Mouse (Mus musculus) liver, embryonic 15.5 days (tissue): ENCODE measurements around the gene 4930470P17Rik. TPM values are rescaled to one million over a fixed set of nuclear protein-coding genes. Genes with fewer than 3 reads are reported as not detected.
"Not testable (repeated sequence)": the region's sequence is repeated elsewhere in the genome, so short reads cannot be mapped to it uniquely, and the experiment has no call there.

ENCODE experiments used
- ATAC-seq: fragments of 200-750 bp; cut with Nextera tagmentation; 2 replicates; pipeline ENCODE4 v1.8.0; 2017; ENCODE audit warnings: moderate number of reproducible peaks, mild to moderate bottlenecking, moderate library complexity; ENCODE audit not compliant: insufficient read depth
- H3K27ac ChIP-seq: fragments of 300-500 bp; sonication (generic); replicated peaks from 2 replicates; pipeline ENCODE4 v1.5.1; 2015; ENCODE audit warnings: mild to moderate bottlenecking, inconsistent platforms
- H3K27me3 ChIP-seq: fragments of 300-500 bp; sonication (generic); 2 replicates; pipeline ENCODE4 v1.6.1; 2015; ENCODE audit warnings: mild to moderate bottlenecking, inconsistent platforms
- H3K36me3 ChIP-seq: fragments of 300-500 bp; sonication (generic); replicated peaks from 2 replicates; pipeline ENCODE4 v1.6.1; 2015; ENCODE audit warnings: moderate library complexity, mild to moderate bottlenecking, inconsistent platforms
- H3K4me1 ChIP-seq: fragments of 300-500 bp; sonication (generic); replicated peaks from 2 replicates; pipeline ENCODE4 v1.6.1; 2015; ENCODE audit warnings: inconsistent platforms
- H3K4me2 ChIP-seq: fragments of 300-500 bp; sonication (generic); 2 replicates; pipeline ENCODE4 v1.6.1; 2015; ENCODE audit warnings: moderate library complexity, mild to moderate bottlenecking, inconsistent platforms
- H3K4me3 ChIP-seq: fragments of 300-500 bp; sonication (generic); replicated peaks from 2 replicates; pipeline ENCODE4 v1.5.1; 2015; ENCODE audit warnings: mild to moderate bottlenecking, inconsistent platforms
- H3K9ac ChIP-seq: fragments of 300-500 bp; sonication (generic); 2 replicates; pipeline ENCODE4 v1.6.1; 2015; ENCODE audit warnings: moderate library complexity, mild to moderate bottlenecking, inconsistent platforms
- H3K9me3 ChIP-seq: fragments of 300-500 bp; sonication (generic); replicated peaks from 2 replicates; pipeline ENCODE4 v1.6.1; 2016; ENCODE audit warnings: inconsistent platforms
- WGBS: fragments of 180-500 bp; shearing (Covaris S2); methylation state at CpG from one replicate; pipeline ENCODE4 v1.1.7; 2015; ENCODE audit warnings: mixed read lengths; ENCODE audit not compliant: insufficient replicate concordance; 5-methylcytosine and 5-hydroxymethylcytosine counted together
- polyA plus RNA-seq: library from polyadenylated mRNA; unstranded; fragments of >200 nt; fragmentation: Nextera tagmentation; extraction: Ambion mirVana; gene quantifications from 2 replicates; pipeline ENCODE4 v1.2.1, GENCODE M21; 2015

The 4930470P17Rik gene
- polyA plus RNA-seq, 1 experiment from 2014 or later = not detected

DNA sequence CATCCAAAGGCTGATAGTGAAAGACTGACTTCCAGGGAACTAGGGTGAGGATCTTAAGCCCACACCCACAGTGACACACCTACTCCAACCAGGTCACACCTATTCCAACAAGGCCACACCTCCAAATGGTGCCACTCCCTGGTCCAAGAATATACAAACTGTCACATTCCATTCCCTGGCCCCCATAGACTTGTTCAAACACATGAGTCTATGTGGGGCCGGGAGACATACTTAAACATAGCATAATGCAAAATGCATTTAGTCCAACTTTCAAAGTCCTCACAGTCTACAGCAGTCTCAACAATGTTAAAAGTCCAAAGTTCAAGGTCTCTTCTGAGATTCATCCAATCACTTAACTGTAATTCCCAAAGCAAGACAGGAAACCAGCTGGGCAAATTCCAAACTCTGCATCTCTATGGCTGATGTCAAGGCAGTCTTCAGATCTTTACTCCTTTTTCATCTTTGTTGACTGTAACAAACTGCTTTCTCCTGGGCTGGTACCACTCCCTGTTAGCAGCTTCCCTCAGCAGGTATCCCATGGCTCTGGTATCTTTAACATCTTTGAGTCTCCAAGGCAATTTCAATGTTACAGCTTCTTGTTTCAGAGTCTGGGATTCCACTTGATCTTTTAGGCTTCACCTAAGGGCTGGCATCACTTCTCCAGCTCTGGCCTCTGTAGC lies 22.5 kb upstream of the 4930470P17Rik start:
- H3K4me1 ChIP-seq, H3K27me3 ChIP-seq, H3K27ac ChIP-seq, H3K4me2 ChIP-seq, H3K9ac ChIP-seq, H3K9me3 ChIP-seq, H3K4me3 ChIP-seq, ATAC-seq, H3K36me3 ChIP-seq: not testable (repeated sequence)
- 71% methylated on average over 1 of the region's 1 CpGs for WGBS

DNA sequence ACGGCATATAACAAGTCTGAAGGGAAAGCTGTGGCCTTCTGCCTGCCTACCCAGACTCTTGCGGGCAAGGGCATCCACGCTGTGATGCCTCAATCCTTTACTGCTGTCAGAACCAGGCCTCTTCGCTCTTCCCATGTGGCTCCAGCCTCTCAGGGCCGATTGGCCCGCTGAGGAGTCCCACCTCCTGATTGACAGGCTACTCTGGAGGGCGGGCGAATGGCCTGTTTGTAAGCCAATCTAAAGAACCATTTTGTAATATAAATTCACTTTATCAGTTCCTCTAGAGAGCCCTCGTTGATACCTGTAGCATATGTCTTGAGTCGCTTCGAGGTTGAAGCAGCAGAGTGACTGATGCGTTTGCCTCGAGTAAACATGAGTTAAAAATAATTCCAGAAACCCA lies 21.2 kb upstream of the 4930470P17Rik start:
- Histone ChIP-seq H3K9me3 (no peaks in the 10 kb centered on the region; the same call in 1 of the 2 replicates), H3K36me3 (no peaks in the 10 kb centered on the region), H3K4me3 (no peak overlapping the region), H3K27me3 (no peaks in the 10 kb centered on the region), H3K4me1 (no peaks in the 10 kb centered on the region), H3K4me2 (no peak overlapping the region), H3K9ac (no peak overlapping the region), H3K27ac (no peak overlapping the region)
- ATAC-seq = no peak
- 72% methylated on average over 13 of the region's 13 CpGs for WGBS

DNA sequence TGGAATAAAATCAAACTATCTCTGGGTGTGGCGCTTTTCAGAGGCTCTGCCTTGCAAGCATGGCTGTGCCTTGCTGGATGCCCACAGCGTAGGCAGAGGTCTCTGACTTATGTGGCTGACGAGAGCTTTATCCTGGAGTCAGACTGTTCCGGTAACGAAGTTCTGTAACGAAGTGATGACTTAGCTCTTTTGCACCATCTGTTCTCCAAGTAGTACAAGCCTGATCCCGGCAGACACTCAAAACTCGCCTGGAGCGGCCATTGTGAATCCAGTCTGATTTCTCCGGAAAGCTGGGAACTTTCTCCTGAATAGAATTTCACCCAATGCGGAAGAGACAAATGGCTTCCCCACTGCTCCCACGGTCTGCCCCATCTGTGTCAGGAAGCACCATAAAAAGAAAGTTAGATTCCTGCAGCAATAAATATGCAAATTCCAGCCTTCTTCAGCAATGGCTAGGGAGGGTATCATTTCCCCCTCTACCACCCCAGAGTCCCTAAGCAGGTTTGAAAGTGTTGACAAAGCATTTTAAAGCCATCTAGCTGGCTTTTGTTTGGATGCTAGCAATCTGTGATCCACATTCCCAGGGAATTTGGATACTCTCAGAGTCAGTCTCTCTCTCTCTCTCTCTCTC lies 17.2 kb upstream of the 4930470P17Rik start:
- Histone ChIP-seq H3K9me3 (0 out of 2 replicates have a peak, but pooled peaks cover under 1% of the 10 kb centered on the region), H3K27me3 (no peaks in the 10 kb centered on the region), H3K4me3 (no peak overlapping the region), H3K4me2 (no peak overlapping the region), H3K36me3 (no peaks in the 10 kb centered on the region), H3K9ac (no peak overlapping the region), H3K4me1 (no peaks in the 10 kb centered on the region), H3K27ac (no peak overlapping the region)
- no peak for ATAC-seq
- 63% methylated on average over 12 of the region's 12 CpGs for WGBS

DNA sequence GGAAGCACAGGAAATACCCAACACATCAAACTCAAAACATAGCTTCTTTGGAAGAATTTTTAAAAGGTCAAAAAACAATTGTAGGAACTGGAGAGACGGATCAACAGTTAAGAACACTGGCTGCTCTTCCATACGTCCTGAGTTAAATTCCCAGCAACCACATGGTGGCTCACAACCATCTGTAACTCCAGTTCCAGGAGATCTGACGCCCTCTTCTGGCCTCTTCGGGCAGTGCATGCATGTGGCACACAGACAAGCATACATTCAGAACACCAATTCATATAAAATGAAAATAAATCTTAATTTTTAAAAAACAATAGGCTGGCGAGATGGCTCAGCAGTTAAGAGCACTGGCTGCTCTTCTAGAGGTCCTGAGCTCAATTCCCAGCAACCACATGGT lies 10.0 kb upstream of the 4930470P17Rik start:
- not testable (repeated sequence) for H3K27ac ChIP-seq, ATAC-seq, H3K9ac ChIP-seq, H3K27me3 ChIP-seq, H3K36me3 ChIP-seq, H3K4me3 ChIP-seq, H3K4me1 ChIP-seq, H3K9me3 ChIP-seq, H3K4me2 ChIP-seq
- 54% methylated on average over 5 of the region's 5 CpGs for WGBS

DNA sequence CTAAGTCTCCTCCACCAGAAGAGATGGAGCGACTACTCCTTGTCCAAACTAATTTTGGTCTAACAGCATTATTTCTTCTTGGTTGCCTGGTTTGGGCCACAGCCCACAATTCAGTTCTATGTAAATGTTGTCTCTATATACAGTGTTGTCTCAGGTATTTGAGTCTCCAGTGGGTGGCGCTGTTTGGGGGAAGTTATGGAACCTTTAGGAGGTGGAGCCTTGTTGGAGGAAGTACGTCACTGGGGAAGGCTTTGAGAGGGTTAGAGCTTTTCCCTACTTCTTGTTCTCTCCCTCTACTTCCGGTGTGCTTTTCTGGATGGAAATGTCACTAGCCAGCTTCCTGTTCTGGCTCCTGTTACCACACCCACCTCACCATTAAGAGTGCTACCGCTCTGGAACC lies 646 bp downstream of the 4930470P17Rik start:
- no peak overlapping the region for H3K4me2 ChIP-seq

DNA sequence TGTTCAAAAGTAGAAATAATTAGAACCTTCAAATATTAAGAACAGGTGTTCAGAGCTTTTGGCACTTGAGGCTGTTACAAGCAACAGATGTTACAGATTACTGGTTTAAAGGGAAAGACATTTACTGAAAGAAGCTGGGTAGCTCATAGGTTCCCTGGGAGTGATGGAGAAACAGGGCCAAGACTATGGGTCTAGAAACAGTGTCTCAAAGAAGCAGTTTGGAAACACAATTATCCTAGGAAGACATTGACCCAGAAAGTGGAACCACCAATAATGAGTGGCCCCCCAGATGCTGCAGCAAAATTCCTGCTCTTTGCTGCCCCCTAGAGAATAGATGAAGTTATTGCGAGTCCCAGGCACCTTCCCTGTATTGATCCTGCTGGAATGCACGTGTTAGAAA lies 4.2 kb downstream of the 4930470P17Rik start:
- Histone ChIP-seq H3K9ac (no peak overlapping the region), H3K27me3 (no peaks in the 10 kb centered on the region), H3K4me2 (no peak overlapping the region), H3K4me3 (no peak overlapping the region), H3K9me3 (0 out of 2 replicates have a peak, but pooled peaks cover 6% of the 10 kb centered on the region), H3K36me3 (no peaks in the 10 kb centered on the region), H3K27ac (no peak overlapping the region), H3K4me1 (no peaks in the 10 kb centered on the region)
- ATAC-seq = no peak
- WGBS = 8% methylated on average over 2 of the region's 2 CpGs

More for the DNA sequence above, 646 bp downstream of the 4930470P17Rik start:
- no peak overlapping the region for H3K27ac ChIP-seq
- no peaks in the 10 kb centered on the region; the same call in 1 of the 2 replicates for H3K9me3 ChIP-seq
- no peak for ATAC-seq
- 60% methylated on average over 5 of the region's 5 CpGs for WGBS
- no peak overlapping the region for H3K4me3 ChIP-seq
- H3K9ac ChIP-seq = no peak overlapping the region
- no peaks in the 10 kb centered on the region for H3K27me3 ChIP-seq
- no peaks in the 10 kb centered on the region for H3K4me1 ChIP-seq
- H3K36me3 ChIP-seq = no peaks in the 10 kb centered on the region

DNA sequence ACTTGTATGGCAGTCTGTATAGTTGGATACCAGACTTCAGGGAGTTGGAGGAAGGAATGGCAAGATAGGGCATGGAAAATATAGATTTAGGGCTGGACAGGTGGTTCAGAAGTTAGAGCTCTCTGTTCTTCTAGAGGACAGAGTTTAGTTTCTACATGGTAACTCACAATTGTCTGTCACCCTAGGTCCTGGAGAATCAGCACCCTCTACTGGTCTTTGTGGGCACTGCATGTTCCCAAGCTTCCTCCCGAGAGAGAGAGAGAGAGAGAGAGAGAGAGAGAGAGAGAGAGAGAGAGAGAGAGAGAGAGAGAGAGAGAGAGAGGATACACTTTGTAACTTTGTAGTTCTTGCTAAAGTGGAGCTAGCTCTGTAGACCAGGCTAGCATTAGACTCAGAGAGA lies 5.1 kb downstream of the 4930470P17Rik start:
- H3K4me1 ChIP-seq = no peaks in the 10 kb centered on the region
- no peaks in the 10 kb centered on the region for H3K36me3 ChIP-seq
- H3K27ac ChIP-seq = no peak overlapping the region
- no peak overlapping the region for H3K4me2 ChIP-seq
- H3K27me3 ChIP-seq = no peaks in the 10 kb centered on the region
- WGBS = 0% methylated on average over 1 of the region's 1 CpGs
- H3K4me3 ChIP-seq = no peak overlapping the region
- H3K9me3 ChIP-seq = 0 out of 2 replicates have a peak, but pooled peaks cover 6% of the 10 kb centered on the region
- H3K9ac ChIP-seq = no peak overlapping the region
- no peak for ATAC-seq

DNA sequence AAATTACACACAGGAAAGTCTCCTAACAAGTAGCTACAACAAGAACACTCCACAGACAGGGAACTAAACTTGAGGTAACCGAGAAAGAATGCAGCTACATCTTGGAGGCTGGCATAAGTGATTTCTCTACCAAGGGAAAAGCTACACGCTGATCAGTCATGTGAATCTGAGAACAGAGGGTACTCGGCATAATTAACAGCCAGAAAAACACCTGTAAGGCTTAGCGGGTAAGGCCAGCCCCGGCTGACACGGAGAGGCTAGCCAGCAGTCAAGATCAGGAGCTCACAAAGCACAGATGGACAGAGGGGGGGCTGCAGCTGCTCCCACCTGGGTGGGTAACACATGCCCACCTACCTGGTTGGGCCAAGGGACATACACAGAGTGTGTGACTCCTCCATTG lies 9.7 kb downstream of the 4930470P17Rik start:
- no peak for ATAC-seq
- H3K9ac ChIP-seq = no peak overlapping the region
- no peaks in the 10 kb centered on the region for H3K27me3 ChIP-seq
- 66% methylated on average over 6 of the region's 6 CpGs for WGBS
- no peaks in the 10 kb centered on the region for H3K36me3 ChIP-seq
- H3K27ac ChIP-seq = no peak overlapping the region
- no peaks in the 10 kb centered on the region for H3K4me1 ChIP-seq
- no peak overlapping the region for H3K4me2 ChIP-seq
- no peak overlapping the region for H3K4me3 ChIP-seq
- H3K9me3 ChIP-seq = 0 out of 2 replicates have a peak, but pooled peaks cover 6% of the 10 kb centered on the region

DNA sequence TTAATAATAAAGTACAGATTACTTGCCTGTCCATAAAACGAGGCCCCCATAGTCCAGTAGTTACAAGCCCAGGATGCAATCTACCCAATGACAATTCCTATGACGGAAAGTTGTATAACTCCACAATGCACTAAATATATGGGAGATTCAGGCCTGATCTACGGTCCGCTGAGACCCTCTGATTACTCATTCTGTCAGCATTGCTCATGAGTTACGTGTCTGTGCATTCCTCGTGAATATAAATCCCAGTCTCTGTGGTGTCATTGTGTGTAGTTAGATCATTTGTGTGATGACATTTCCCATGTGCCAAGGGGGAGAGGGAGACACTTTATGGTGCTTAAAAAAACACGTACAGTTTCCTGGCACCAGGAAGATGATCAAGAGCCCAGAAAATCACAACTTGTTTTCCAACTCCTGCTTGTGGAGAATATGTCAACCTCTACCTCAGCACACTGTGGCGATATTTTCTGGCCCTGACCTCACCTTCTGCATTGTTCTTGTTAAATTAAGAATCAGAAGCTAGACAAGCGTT lies 13.4 kb downstream of the 4930470P17Rik start:
- Histone ChIP-seq H3K4me2 (no peak overlapping the region), H3K9me3 (no peaks in the 10 kb centered on the region), H3K36me3 (no peaks in the 10 kb centered on the region), H3K4me1 (no peaks in the 10 kb centered on the region), H3K27me3 (no peaks in the 10 kb centered on the region), H3K9ac (no peak overlapping the region), H3K27ac (no peak overlapping the region), H3K4me3 (no peak overlapping the region)
- no peak for ATAC-seq
- 69% methylated on average over 9 of the region's 9 CpGs for WGBS

DNA sequence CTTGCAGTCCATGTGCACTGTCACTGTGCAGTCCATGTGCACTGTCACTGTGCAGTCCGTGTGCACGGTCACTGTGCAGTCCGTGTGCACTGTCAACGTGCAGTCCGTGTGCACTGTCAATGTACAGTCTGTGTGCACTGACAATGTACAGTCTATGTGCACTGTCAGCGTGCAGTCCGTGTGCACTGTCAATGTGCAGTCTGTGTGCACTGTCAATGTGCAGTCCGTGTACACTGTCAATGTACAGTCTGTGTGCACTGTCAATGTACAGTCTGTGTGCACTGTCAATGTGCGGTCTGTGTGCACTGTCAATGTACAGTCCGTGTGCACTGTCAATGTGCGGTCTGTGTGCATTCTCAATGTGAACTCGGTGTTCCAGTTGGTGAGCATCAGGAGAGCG lies 17.1 kb downstream of the 4930470P17Rik start:
- no peaks in the 10 kb centered on the region; the same call in 1 of the 2 replicates for H3K9me3 ChIP-seq
- H3K36me3 ChIP-seq = no peaks in the 10 kb centered on the region
- H3K4me2 ChIP-seq = no peak overlapping the region
- no peak overlapping the region for H3K27ac ChIP-seq
- ATAC-seq = no peak
- H3K4me1 ChIP-seq = no peaks in the 10 kb centered on the region
- no peak overlapping the region for H3K4me3 ChIP-seq
- H3K9ac ChIP-seq = no peak overlapping the region
- WGBS = 76% methylated on average over 13 of the region's 13 CpGs
- H3K27me3 ChIP-seq = no peaks in the 10 kb centered on the region

DNA sequence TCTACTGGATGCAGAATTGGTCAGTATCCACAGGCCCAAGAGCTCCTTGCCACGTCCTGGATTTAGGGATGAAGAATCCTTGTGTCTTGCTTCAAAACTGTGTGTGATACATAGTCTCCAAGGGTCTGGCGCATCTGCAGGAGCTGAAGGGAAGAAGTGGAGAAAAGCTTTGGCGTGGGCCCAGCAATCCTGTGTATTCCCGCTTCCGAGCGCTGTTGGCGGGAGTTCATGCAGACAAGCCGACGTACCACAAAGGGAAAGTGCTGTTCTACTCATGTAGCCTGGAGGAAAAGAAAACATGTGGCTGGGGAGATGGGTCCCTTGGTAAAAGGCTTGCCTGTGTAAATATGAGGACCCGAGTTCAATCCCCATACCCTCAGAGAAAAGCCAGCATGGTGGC lies 22.3 kb downstream of the 4930470P17Rik start:
- ATAC-seq = no peak
- Histone ChIP-seq H3K4me1 (no peaks in the 10 kb centered on the region), H3K4me3 (no peak overlapping the region), H3K9ac (no peak overlapping the region), H3K36me3 (no peaks in the 10 kb centered on the region), H3K27me3 (no peaks in the 10 kb centered on the region), H3K27ac (no peak overlapping the region), H3K4me2 (no peak overlapping the region), H3K9me3 (no peaks in the 10 kb centered on the region; the same call in 1 of the 2 replicates)
- WGBS = 74% methylated on average over 10 of the region's 10 CpGs
